Mouse (Mus musculus): ENCODE measurements around the gene Svopl. TPM values are rescaled to one million over a fixed set of nuclear protein-coding genes. Genes with fewer than 3 reads are reported as not detected.

Gene Svopl
- total RNA-seq, 2 experiments from 2014 or later = 0.22 to 0.58 TPM

- DNase-seq = peak in 1 of 2 experiments; percentile 8
Observed at GRCm38 (mm10) chr6:38031924-38032540, 14.8 kb downstream of the Svopl start.

GRCm38 (mm10) chr6:38028205-38028604 lies 18.6 kb downstream of the Svopl start:
- DNase-seq = no peak

- no peak for DNase-seq
Observed at GRCm38 (mm10) chr6:38027771-38028170, 19.0 kb downstream of the Svopl start.

- DNase-seq = no peak
Observed at GRCm38 (mm10) chr6:38023284-38023683, 23.5 kb downstream of the Svopl start.

- no peak for DNase-seq
Observed at GRCm38 (mm10) chr6:38021406-38021805, 25.4 kb downstream of the Svopl start.

- no peak for DNase-seq
Observed at GRCm38 (mm10) chr6:38012829-38013228, 34.0 kb downstream of the Svopl start.

- peak in 1 of 2 experiments; percentile 30 for DNase-seq
Observed at GRCm38 (mm10) chr6:38007459-38007858, 39.3 kb downstream of the Svopl start.

GRCm38 (mm10) chr6:37967386-37967785 lies 79.4 kb downstream of the Svopl start:
- no peak for DNase-seq

- no peak for DNase-seq
Observed at GRCm38 (mm10) chr6:37951306-37951705, 95.5 kb downstream of the Svopl start.

- no peak for DNase-seq
Observed at GRCm38 (mm10) chr6:37936498-37936897, 110.3 kb downstream of the Svopl start.

Other genes starting within 250 kb of the Svopl start
- 10 to 100 TPM; 36.9 to 39.9 TPM for gene Trim24, start 176.2 kb downstream of the Svopl start, total RNA-seq (2021)
- not detected for gene Tmem213, start 62.3 kb upstream of the Svopl start, total RNA-seq (2021)
- 1 to 10 TPM; 1.3 to 1.6 TPM for gene Atp6v0a4, start 77.6 kb upstream of the Svopl start, total RNA-seq (2021)
- 10 to 100 TPM; 37.0 to 39.5 TPM for gene D630045J12Rik, start 207.0 kb upstream of the Svopl start, total RNA-seq (2021)